Mouse (Mus musculus) midbrain, postnatal 0 days (tissue): Measurements from ENCODE around the gene Ensa. TPM values are rescaled to one million over a fixed set of nuclear protein-coding genes. Genes with fewer than 3 reads are reported as not detected.
A peak's percentile ranks its signal among the peaks of the same experiment; 100 is the strongest.

Experiments
- ATAC-seq: fragments of 200-750 bp; cut with Nextera tagmentation; 2 replicates; pipeline ENCODE4 v1.8.0; 2017; ENCODE audit warnings: moderate number of reproducible peaks, mild to moderate bottlenecking, moderate TSS enrichment, moderate library complexity; ENCODE audit not compliant: low FRiP score
- DNase-seq: peaks from one replicate; pipeline ENCODE4 v3.0.0-alpha.2; 2015; ENCODE audit warnings: low spot score
- H3K27ac ChIP-seq: fragments of 300-500 bp; sonication (generic); 2 replicates; pipeline ENCODE4 v1.5.1; 2014; ENCODE audit warnings: low read depth, mild to moderate bottlenecking, low read length, mixed read lengths
- H3K27me3 ChIP-seq: fragments of 300-500 bp; sonication (generic); 2 replicates; pipeline ENCODE4 v1.6.1; 2014; ENCODE audit warnings: low read length, control low read depth, mixed read lengths; ENCODE audit not compliant: insufficient read depth
- H3K36me3 ChIP-seq: fragments of 300-500 bp; sonication (generic); 2 replicates; pipeline ENCODE4 v1.6.1; 2014; ENCODE audit warnings: low read length, control low read depth, mixed read lengths; ENCODE audit not compliant: insufficient read depth
- H3K4me1 ChIP-seq: fragments of 300-500 bp; sonication (generic); 2 replicates; pipeline ENCODE4 v1.6.1; 2014; ENCODE audit warnings: mild to moderate bottlenecking, control low read depth, antibody characterized with exemption, low read length, mixed read lengths; ENCODE audit not compliant: insufficient read depth
- H3K4me2 ChIP-seq: fragments of 300-500 bp; sonication (generic); 2 replicates; pipeline ENCODE4 v1.6.1; 2014; ENCODE audit warnings: low read depth, mild to moderate bottlenecking, low read length, mixed read lengths; ENCODE audit not compliant: poor library complexity, severe bottlenecking
- H3K4me3 ChIP-seq: fragments of 300-500 bp; sonication (generic); 2 replicates; pipeline ENCODE4 v1.5.1; 2014; ENCODE audit warnings: low read depth, mild to moderate bottlenecking, low read length, moderate library complexity
- H3K9ac ChIP-seq: fragments of 300-500 bp; sonication (generic); replicated peaks from 2 replicates; pipeline ENCODE4 v1.6.1; 2014; ENCODE audit warnings: mild to moderate bottlenecking, low read length, moderate library complexity, mixed read lengths; ENCODE audit not compliant: poor library complexity, severe bottlenecking
- H3K9me3 ChIP-seq: fragments of 300-500 bp; sonication (generic); 2 replicates; pipeline ENCODE4 v1.6.1; 2016; ENCODE audit warnings: low read length, control low read depth
- CTCF ChIP-seq: IDR thresholded peaks from 2 replicates; pipeline ENCODE4 v1.5.1; 2016; ENCODE audit warnings: antibody characterized with exemption, mild to moderate bottlenecking
- WGBS: fragments of 180-500 bp; shearing (Covaris S2); extraction: QIAGEN DNeasy Blood & Tissue Kit; methylation state at CpG from one replicate; pipeline ENCODE4 v1.1.7; 2014; 5-methylcytosine and 5-hydroxymethylcytosine counted together
- polyA plus RNA-seq: library from polyadenylated mRNA; unstranded; fragments of >200 nt; fragmentation: Nextera tagmentation; extraction: Ambion mirVana; gene quantifications from 2 replicates; pipeline ENCODE4 v1.2.1, GENCODE M21; 2015
- total RNA-seq: library from RNA; depleted of rRNA; stranded (reverse); fragments of >200 nt; gene quantifications from 2 replicates; pipeline ENCODE4 v1.2.3, GENCODE M21; 2014

The Ensa gene
- total and polyA plus RNA-seq, 2 experiments from 2014 or later = 100 to 169 TPM

DNA sequence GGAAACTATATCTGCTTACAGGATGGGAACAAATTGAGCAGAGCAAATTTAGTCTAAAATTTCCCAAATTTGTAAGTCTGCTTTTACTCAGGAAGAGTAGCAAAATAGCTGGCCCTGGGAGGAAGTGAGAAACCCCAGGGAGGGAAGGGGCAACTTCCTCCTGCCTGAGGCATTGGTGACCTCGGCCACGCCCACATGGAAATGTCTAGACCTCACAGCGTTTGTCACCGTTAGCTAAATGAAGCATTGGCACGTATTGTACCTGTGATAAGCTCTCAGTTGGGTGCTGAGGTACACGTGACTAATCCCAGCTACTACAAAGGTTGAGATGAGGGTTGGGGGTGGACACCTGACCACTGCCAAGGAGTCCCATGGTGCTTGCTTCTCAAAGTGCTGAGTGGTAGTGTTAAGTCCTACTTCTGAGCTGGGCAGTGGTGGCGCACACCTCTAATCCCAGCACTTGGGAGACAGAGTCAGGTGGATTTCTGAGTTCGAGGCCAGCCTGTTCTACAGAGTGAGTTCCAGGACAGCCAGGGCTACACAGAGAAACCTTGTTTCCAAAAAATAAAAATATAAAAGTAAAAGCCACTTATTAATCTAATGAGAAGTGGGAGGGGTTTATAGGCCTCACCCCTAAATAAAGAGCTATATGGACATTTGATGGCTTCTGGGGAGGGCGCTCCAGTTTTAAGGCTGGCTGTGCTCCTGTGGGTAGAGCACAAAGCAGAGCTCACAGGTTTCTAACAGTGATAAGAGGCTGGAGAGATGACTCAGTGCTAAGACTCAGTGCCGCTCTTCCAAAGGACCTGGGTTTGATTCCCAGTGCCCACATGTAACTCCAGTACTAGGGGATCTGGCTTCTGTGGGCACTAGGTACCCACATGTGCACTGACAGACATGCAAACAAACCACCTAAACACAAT, 20.8 kb downstream of the Ensa start:
- DNase-seq (no peak), ATAC-seq (no peak)
- H3K4me2 ChIP-seq = no peak overlapping the region
- H3K9ac ChIP-seq = no peak overlapping the region
- H3K36me3 ChIP-seq = no peaks in the 10 kb centered on the region
- H3K4me1 ChIP-seq = no peaks in the 10 kb centered on the region
- H3K9me3 ChIP-seq = no peaks in the 10 kb centered on the region
- WGBS = 72% methylated on average over 10 of the region's 10 CpGs
- H3K27me3 ChIP-seq = no peaks in the 10 kb centered on the region
- no peak overlapping the region for H3K27ac ChIP-seq
- no peak for TF ChIP-seq CTCF
- no peak overlapping the region for H3K4me3 ChIP-seq

- no peak overlapping the region for H3K4me2 ChIP-seq
- no peak overlapping the region for H3K4me3 ChIP-seq
- ATAC-seq = no peak
- H3K4me1 ChIP-seq = no peaks in the 10 kb centered on the region
- no peak for TF ChIP-seq CTCF
- no peak overlapping the region for H3K9ac ChIP-seq
- no peaks in the 10 kb centered on the region for H3K9me3 ChIP-seq
- no peak for DNase-seq
- WGBS = 92% methylated on average over 5 of the region's 5 CpGs
- H3K27me3 ChIP-seq = no peaks in the 10 kb centered on the region
- no peak overlapping the region for H3K27ac ChIP-seq
- H3K36me3 ChIP-seq = no peaks in the 10 kb centered on the region
Measured at GRCm38 (mm10) chr3:95648016-95648415, 23.2 kb downstream of the Ensa start.

- Histone ChIP-seq H3K4me3 (no peak overlapping the region), H3K4me1 (peaks cover 5% of the 10 kb centered on the region; the same call in 1 of the 2 replicates), H3K4me2 (no peak overlapping the region), H3K9me3 (no peaks in the 10 kb centered on the region), H3K27me3 (no peaks in the 10 kb centered on the region), H3K9ac (no peak overlapping the region), H3K36me3 (no peaks in the 10 kb centered on the region), H3K27ac (no peak overlapping the region)
- DNase-seq (peak; percentile 8), ATAC-seq (no peak)
- 77% methylated on average over 6 of the region's 6 CpGs for WGBS
- TF ChIP-seq CTCF = no peak
Measured at GRCm38 (mm10) chr3:95650276-95651032, 25.7 kb downstream of the Ensa start.

DNA sequence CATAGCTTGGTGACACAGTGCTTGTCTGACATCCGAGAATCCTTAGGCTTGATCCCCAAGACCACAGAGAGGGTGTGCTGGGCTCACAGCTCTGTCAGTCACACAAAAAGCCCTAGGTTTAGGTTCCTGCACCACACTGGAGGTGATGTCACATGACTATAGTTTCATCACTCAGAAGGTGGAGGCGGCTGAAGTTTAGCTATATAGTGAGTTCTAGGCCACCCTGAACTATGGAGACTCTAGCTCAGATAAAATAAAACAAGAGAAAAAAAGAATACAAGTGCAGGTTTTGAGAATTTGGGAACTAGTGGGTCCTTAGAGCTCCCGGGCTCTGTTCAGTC, 26.2 kb downstream of the Ensa start:
- Histone ChIP-seq H3K27me3 (no peaks in the 10 kb centered on the region), H3K4me1 (peaks cover 5% of the 10 kb centered on the region; the same call in 1 of the 2 replicates), H3K9ac (no peak overlapping the region), H3K27ac (no peak overlapping the region), H3K4me2 (no peak overlapping the region), H3K4me3 (no peak overlapping the region), H3K9me3 (no peaks in the 10 kb centered on the region), H3K36me3 (no peaks in the 10 kb centered on the region)
- WGBS = 90% methylated on average over 3 of the region's 3 CpGs
- TF ChIP-seq CTCF = no peak
- ATAC-seq (no peak), DNase-seq (no peak)

GRCm38 (mm10) chr3:95651391-95652203, 26.8 kb downstream of the Ensa start:
- ATAC-seq = no peak
- 91% methylated on average over 16 of the region's 16 CpGs for WGBS
- Histone ChIP-seq H3K27ac (no peak overlapping the region), H3K4me2 (no peak overlapping the region), H3K36me3 (no peaks in the 10 kb centered on the region), H3K9ac (no peak overlapping the region), H3K9me3 (no peaks in the 10 kb centered on the region), H3K27me3 (no peaks in the 10 kb centered on the region), H3K4me1 (peaks cover 5% of the 10 kb centered on the region; the same call in 1 of the 2 replicates), H3K4me3 (no peak overlapping the region)
- TF ChIP-seq CTCF = no peak
- no peak for DNase-seq
